Mouse (Mus musculus): ENCODE data around the gene Atg13. TPM values are rescaled to one million over a fixed set of nuclear protein-coding genes. Genes with fewer than 3 reads are reported as not detected.

Gene Atg13
- total RNA-seq, 2 experiments from 2014 or later = 40.1 to 40.9 TPM

DNA sequence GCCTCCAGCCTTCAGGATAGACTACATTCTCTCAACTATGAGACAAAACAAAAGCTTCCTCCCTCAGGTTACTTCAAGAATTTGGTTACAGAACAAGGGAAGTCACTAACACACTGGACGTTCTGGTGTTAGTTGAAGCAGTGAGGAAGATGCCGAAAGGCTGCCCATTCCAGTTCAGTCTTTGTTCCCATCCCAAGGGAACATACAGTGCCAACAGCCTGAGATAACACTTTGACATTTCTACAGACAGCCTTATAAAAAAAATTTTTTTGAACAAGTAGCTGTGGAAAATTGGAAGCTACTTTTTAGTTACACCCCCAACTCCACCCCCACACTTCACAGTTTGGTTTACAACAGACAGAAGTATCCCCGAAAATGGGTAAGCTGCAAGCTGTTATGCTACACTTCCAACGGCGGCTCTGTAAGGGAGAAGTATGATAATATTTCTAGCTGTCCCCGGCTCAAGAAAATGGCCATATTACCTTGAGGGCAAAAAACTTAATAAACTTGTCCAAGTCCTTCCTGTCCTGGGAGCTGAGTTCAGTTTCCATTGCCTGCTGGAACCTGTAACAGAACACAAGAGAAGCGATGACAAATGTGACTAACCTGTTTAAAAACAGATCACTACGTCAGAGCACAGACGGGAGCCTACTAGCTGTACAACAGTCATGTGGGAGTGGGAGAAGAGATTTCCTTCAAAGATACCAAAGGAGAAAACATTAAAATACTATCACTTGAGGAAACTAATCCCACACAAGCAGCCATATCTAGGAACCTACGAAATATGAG is 14.7 kb downstream of the Atg13 start:
- DNase-seq = no peak
- intact Hi-C loops (cut with DNase I) = no loop called here

DNA sequence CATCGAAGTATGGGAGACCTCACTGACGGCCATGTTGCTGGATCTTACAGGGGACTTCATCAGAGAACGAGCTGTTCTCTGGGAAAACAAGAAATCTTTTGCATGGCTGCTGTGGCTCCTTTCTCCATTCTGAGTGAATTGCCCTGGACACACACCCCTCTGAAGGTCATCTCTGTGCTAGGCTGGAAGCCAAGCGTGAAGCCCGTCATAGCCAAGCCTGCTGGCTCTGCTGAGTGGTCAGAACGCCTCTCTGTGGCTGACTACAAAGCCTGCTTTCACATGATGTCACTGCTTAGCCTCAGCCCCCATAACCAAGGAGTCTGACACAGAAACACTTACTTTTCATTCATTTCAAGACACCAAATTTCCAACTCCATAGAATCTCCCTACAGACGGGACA is 20.9 kb downstream of the Atg13 start:
- intact Hi-C loops (cut with DNase I) = no loop called here
- DNase-seq = no peak

DNA sequence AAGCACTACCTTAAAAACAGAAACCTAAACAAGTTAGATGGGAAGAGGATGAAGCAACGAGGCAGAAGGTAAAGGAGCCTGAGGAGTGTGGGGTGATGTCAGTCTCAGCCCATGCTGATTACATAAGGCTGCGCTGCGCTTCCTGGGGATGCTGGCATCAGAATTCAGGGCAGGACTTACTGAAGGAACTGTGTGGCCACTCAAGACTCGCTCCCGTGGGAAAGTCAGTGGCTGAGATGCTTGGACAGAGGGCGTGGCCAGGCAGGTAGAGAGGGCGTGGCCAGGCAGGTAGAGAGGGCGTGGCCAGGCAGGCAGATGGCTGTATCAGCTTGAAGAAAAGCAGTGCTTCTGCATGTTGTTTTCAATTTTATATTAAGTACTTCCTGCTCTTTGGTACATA is 26.5 kb downstream of the Atg13 start:
- DNase-seq = no peak
- intact Hi-C loops (cut with DNase I) = no loop called here

DNA sequence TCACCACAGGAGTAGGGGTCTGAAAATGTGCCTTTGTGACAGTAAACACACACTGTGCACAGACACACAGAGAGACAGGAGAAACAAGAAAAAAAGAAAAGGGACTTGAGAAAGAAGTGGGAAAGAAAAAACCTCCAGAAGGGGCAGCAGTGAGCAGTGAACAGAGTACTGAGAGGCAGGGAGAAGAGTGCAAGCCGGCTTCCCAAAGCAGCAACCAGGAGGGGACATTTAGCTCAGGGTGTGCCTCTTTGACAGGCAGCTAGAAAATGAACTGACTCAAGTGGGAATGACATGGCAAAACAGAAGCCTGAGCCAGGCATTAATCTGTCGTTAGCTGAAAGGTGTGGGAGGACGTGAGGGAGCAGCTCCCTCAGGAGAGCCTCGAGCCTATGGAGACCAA is 27.5 kb downstream of the Atg13 start:
- intact Hi-C loops (cut with DNase I) = no loop called here
- peak; percentile 29 for DNase-seq

DNA sequence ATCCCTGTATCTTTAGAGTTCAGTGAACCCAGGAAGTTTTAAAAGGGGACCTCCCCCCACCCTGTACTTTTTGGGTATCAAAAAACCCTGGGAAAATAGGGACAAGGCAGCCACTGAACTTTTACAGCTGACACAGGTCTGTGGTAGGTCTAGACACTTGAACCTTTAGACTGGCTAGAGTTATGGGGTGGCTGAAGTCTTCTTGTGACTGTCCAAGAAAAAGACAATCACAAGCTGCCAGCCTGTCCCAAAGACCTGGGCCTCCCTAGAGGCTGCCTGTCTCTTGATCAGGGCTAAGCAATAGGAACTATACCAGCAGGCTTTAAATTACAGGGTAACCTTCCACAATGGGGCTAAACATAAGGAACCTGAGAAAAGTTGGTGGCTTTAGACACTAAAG is 33.4 kb downstream of the Atg13 start:
- intact Hi-C loops (cut with DNase I) = no loop called here
- no peak for DNase-seq

DNA sequence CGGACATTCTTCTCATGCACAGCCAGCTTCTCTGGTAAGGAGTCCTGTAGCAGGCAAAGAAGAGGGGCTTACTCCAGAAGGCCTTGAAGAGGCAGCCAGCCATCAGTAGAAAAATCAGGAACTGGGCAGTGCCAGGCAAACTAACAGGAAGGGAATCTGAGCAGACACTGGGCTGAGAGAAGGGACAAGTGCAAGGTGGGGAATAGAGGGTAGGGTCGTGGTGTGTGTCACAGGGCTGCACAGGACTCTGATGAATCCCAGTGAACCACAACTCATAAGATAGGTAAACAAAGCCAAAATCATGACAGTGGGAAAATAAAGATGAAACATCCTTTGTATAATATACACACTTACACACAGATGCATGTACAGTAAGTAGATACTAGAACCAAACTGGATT is 34.0 kb downstream of the Atg13 start:
- intact Hi-C loops (cut with DNase I) = no loop called here
- no peak for DNase-seq

DNA sequence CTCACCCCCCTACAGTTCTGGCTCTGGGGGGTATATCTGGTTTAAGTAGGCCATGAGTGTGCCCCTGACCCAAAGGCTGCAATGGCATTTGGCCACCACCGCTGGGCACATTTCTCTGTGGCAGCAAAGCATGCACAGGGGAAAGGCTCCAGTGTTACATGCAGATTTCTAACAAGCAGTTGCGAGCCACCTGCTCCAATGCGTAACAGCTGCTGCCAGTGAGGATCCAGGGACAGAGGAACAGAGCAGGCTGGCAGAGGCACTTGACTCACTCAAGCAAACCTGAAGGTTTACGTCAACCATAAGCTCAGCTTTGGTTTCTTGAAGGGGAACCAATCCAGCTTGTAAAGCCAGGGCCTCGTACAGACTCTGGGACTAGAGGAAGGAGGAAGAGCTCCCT is 35.5 kb downstream of the Atg13 start:
- intact Hi-C loops (cut with DNase I) = no loop called here
- DNase-seq = no peak

DNA sequence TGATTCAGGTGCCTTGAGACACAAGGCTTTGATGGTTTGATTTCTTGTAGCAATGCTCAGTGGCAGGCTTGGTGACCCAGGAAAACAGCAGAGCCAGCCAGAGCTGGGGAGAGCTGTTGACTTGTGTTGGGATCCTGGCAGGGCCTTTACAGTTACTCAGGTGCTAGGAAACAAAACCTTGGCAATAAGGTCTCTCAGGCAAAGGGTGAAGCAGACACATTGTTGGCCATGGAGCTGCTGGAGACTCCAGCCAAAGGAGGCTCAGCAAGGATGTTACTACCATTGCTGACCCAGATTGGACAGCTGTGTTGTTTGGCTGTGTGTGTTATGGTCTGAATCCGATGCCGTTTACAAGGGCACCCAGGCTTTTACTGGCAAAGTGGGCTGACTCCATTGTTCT is 36.8 kb downstream of the Atg13 start:
- intact Hi-C loops (cut with DNase I) = no loop called here

DNA sequence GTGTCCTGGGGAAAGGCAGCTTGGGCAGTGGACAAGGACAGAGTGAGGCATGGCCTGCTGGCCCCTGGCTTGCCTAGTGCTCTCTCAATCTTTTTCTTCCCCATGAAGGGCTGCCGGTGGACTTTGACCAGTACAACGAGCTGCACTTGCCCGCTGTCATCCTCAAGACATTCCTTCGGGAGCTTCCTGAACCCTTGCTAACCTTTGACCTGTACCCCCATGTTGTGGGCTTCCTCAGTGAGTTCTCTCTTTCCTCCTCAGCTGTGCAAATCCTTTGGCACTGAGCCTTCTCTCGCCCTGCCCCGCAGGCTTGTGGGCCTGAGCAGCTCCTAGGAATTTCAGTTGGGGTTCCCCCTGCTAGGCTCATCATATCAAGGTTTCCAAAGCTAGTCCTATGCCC is 40.3 kb downstream of the Atg13 start:
- intact Hi-C loops (cut with DNase I) = no loop called here

More for the DNA sequence above, 36.8 kb downstream of the Atg13 start:
- DNase-seq = no peak

DNA sequence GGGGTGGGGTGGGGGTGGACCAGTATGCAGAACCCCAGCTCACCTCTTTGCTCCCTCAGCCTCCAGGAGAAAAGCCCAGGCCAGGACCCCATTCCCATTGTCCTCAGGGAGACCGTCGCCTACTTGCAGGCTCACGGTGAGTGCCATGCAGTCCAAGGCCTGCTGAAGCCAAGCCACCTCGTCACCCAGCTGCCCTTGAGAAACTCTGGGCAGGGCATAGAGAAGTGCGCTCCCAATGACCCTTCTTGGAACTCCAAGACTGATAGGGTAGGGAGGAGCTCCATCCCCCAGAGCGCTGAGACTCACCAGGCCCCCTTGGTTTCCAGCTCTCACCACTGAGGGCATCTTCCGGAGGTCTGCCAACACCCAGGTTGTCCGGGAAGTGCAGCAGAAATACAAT is 41.0 kb downstream of the Atg13 start:
- intact Hi-C loops (cut with DNase I) = no loop called here
- no peak for DNase-seq

More for the DNA sequence above, 40.3 kb downstream of the Atg13 start:
- DNase-seq = no peak

DNA sequence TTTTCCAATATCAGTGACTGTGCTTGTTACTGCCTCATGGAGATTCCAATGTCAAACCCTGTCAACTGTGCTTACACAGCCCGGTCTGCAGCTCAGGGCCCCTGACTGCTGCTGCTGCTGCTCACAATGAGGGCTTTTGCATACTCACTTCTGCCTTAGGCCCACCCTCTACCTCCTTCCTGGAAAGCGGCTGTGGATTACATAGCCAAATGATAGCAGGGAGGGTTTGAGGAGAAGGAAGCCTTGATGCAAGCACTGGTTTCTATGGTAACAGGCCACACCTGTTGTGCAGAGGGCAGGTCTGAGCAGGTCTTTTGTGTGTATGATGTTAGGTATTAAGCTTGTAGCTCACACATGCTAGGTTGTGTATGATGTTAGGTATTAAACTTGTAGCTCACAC is 42.6 kb downstream of the Atg13 start:
- intact Hi-C loops (cut with DNase I) = no loop called here
- DNase-seq = no peak

DNA sequence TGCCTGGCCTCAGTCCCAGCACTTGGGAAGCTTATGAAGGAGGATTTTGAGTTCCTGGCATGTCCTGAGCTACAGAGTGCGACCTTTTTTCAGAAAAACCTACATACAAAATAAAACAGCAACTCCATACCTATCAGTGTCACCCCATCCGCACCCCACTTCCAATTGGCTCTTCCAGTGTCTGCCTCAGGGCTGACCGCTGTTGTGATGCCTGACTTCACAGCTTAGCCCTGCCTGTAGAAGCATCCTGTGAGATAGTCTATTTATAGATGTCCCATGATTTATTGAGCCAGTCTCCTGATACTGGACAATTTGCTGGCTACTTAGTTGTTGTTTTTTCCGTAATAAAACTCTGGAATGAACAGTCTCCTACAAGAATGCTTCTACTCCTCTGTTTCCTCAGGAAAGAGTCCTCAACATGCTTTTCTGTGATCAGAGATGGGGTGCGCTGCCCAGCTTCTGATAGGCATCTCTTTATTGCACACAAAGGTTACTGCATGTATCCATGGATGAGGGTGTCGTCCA is 43.9 kb downstream of the Atg13 start:
- intact Hi-C loops (cut with DNase I) = no loop called here
- DNase-seq = no peak

DNA sequence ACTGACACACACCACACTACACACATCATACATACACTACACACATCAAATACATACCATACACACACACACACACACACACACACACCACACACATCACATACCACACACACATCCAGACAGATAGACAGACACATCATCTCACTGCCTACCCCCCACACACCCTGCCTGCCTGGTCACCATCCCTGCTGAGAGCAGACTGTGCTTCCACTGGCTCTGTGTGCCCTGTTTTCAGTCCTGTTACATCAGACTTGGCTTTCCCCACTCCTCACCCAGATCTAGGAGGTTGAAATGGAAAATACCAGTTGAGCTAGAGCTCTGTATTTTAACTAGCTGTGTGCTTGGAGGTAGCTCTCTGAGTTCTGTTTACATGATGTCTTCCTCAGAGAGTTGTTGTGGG is 45.6 kb downstream of the Atg13 start:
- no peak for DNase-seq
- intact Hi-C loops (cut with DNase I) = no loop called here

DNA sequence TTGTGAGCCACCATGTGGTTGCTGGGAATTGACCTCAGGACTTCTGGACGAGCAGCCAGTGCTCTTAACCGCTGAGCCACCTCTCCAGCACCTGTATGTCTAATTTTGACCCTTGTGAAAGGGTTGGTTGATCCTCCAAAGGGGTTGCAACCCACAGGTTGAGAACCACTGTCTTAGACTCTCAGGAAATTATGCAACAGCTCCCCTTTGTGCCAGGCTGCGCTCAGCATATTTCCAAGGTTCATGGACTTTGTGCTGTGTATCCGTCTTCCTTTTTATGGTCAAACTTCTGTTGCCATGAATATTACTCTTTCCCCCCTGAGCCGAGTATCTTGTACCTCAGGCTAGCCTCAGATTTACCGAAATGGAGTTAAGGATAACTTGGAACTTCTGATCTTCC is 49.4 kb downstream of the Atg13 start:
- DNase-seq = no peak
- intact Hi-C loops (cut with DNase I) = no loop called here

DNA sequence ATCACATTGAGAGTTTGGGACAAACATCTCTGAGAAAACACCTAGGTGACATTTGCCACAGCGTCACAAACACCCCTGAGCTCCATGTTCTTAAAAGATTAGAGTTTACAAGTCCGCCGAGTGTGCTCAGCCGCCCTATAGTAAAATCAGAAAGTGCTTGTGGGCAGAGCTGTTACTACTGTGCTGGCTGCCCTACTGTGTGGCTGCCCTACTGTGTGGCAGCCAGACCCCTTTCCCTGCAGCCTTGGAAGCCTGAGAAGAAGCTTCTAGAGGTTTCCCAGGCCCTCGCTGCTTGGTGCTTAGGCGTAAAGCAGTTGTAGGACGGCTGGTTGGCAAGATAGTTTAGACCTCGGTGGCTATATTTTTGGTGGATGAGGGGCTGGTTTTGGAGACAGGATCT is 50.7 kb downstream of the Atg13 start:
- intact Hi-C loops (cut with DNase I) = no loop called here
- no peak for DNase-seq

DNA sequence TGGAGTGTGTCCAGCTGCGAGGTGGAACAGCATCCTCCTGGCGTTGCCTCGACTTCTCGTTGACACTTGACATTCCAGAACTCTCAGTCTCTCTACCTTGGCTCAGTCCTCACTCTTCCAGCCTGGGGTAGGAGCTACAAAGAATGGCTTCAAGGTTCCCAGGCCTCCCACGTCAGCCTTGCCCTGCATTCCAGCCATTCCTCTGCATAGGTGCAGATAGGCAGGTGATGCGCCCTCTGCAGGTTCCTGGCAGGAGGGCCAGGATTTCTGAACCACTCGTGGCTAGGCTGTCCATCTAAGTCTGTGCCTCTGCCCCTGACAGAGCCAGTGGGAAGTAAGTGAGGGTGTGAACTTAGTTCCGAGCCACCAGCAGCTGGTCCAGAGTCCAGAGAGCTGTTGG is 53.6 kb downstream of the Atg13 start:
- no peak for DNase-seq
- intact Hi-C loops (cut with DNase I) = no loop called here

DNA sequence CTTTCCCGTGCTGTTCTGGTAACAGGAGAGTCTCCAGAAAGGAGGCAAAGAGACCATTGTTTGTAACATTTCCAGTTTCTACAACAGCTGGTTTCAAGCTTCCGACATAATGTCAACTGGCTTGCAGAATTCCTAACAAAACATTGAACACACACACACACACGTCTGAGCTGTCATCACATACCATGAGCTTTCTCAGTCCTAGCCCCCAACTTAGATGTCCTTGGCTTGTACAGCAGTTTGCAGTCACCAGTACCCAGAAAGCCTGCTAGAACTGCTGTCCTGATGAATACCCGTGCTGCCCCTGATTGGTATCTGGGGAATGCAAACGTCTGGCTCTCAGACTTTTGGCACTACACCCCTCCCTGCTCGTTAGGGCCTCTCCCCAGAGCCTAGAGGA is 54.5 kb downstream of the Atg13 start:
- DNase-seq = no peak
- intact Hi-C loops (cut with DNase I) = no loop called here

DNA sequence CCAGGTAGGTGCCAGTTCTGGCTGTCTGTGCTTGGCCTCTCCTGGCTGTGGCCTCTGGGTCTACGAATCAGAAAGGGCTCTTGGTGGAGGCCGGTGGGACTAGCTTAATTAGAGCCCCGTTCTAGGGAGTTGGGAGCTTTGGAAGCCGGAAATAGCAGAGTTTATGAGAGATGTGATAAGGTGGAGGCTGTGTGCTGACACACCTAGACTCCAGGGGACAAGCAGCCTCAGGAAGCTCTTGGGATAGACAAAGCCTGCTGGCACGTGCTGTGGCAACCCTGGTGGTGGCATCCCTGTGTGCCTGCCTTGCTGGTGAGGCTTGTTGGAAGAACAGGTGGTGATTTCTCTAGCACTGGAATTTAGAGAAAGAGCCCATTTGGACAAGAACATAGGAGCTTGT is 55.0 kb downstream of the Atg13 start:
- intact Hi-C loops (cut with DNase I) = no loop called here
- no peak for DNase-seq

DNA sequence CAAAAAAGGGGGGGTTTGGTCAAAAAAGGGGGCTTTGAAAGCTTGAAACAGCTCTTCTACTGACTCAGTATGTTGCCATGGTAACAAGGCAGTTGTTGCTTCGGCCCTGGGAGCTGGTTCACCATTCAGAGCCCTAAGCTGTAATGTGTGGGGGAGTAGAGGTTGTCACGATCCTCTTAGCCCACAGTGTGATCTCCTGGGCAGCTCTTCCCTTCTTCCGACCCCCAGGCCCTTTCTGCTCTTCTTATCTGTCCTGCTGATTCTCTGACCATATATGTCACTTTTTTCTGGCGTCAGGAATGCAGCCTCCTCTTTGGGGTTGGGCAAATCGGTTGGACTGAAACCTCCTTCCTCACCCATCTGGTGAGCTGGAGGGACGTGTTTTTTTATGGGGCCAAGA is 57.5 kb downstream of the Atg13 start:
- intact Hi-C loops (cut with DNase I) = no loop called here
- no peak for DNase-seq

DNA sequence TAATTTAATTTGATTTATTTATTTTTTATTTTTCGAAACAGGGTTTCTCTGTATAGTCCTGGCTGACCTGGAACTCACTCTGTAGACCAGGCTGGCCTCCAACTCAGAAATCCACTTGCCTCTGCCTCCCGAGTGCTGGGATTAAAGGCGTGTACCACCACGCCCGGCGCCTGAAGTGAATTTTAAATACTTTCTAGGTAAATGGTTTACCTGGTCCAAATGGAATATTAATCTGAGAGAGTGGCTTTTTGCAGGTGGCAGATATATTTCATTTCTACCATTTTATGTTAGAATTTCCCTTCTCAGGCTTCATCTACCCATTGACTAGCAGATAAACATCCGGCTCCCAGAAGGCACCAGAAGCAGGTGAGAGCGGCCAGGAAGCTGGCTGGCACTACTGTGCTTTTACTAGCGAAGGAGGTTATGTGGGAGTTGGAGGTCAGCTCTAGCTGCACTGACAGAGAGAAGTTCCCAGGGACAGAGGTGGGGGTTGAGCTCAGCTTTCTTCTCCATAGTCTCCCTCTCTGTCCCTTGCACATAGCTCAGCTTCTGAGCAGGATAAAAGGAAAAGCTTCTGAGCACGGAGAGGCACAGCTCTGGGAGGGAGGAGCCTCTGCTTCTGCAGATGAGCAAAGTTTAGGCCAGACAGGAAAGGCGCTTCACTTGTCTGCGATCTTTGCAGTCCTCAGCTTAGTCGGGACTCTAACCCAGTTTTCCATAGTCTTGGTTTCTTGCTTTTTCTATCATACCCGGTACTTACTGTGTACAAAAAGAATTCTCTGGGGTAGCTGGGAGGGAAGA is 58.7 kb downstream of the Atg13 start:
- intact Hi-C loops (cut with DNase I) = no loop called here

DNA sequence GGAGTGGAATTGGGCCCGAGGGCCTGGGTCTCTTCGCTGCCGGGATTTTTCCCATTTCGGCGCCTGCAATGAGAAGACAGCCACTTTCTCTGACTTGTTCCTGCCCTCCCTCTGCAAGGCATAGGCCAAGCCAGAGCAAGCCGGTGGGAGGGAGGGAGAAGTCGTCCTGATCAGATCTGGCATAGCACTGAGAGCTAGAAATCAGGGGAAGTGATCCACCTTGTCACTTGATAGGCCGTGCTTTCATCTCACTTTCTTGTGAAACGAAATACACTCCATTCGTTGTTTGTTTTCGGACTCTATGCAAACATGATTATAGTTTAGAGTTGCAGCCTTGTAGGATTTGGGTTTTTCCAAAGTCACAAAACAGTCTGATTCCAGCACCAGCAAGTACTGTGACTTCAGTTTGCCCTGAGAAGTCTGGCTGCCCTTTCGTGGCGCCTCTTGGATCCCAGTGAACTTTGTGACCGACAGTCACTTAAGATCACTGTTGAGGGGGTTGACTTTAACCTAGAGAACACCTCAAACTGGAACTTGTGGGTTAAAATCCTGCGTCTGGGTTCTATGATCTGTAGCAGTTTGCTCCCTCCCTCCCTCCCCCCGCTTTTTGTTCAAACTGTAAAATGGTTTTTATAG is 59.9 kb downstream of the Atg13 start:
- intact Hi-C loops (cut with DNase I) = no loop called here
- no peak for DNase-seq

More for the DNA sequence above, 58.7 kb downstream of the Atg13 start:
- no peak for DNase-seq
